Mouse (Mus musculus) lung, embryonic 16.5 days (tissue): ENCODE results near the gene Dao. TPM values are rescaled to one million over a fixed set of nuclear protein-coding genes. Genes with fewer than 3 reads are reported as not detected.

Source experiments
- ATAC-seq: fragments of 200-750 bp; cut with Nextera tagmentation; 2 replicates; pipeline ENCODE4 v1.8.0; 2017; ENCODE audit warnings: low read depth, mild to moderate bottlenecking, moderate library complexity
- H3K27ac ChIP-seq: fragments of 300-500 bp; sonication (generic); 2 replicates; pipeline ENCODE4 v1.5.1; 2014; ENCODE audit warnings: mild to moderate bottlenecking, control low read depth, low read length
- H3K27me3 ChIP-seq: fragments of 300-500 bp; sonication (generic); 2 replicates; pipeline ENCODE4 v1.6.1; 2014; ENCODE audit warnings: low read depth, low read length, mixed read lengths; ENCODE audit not compliant: control insufficient read depth, insufficient read depth
- H3K36me3 ChIP-seq: fragments of 300-500 bp; sonication (generic); 2 replicates; pipeline ENCODE4 v1.6.1; 2014; ENCODE audit warnings: low read length; ENCODE audit not compliant: control insufficient read depth, insufficient read depth
- H3K4me1 ChIP-seq: fragments of 300-500 bp; sonication (generic); replicated peaks from 2 replicates; pipeline ENCODE4 v1.6.1; 2014; ENCODE audit warnings: low read length, mixed read lengths; ENCODE audit not compliant: control insufficient read depth, insufficient read depth
- H3K4me2 ChIP-seq: fragments of 300-500 bp; sonication (generic); 2 replicates; pipeline ENCODE4 v1.6.1; 2014; ENCODE audit warnings: low read depth, low read length, control low read depth
- H3K4me3 ChIP-seq: fragments of 300-500 bp; sonication (generic); 2 replicates; pipeline ENCODE4 v1.5.1; 2014; ENCODE audit warnings: mild to moderate bottlenecking, low read length, control low read depth
- H3K9ac ChIP-seq: fragments of 300-500 bp; sonication (generic); 2 replicates; pipeline ENCODE4 v1.6.1; 2014; ENCODE audit warnings: low read length, control low read depth
- H3K9me3 ChIP-seq: fragments of 300-500 bp; sonication (generic); 2 replicates; pipeline ENCODE4 v1.6.1; 2016; ENCODE audit warnings: low read length; ENCODE audit not compliant: control insufficient read depth
- WGBS: fragments of 180-500 bp; shearing (Covaris S2); extraction: QIAGEN DNeasy Blood & Tissue Kit; methylation state at CpG from one replicate; pipeline ENCODE4 v1.1.7; 2014; 5-methylcytosine and 5-hydroxymethylcytosine counted together
- polyA plus RNA-seq: library from polyadenylated mRNA; unstranded; fragments of >200 nt; fragmentation: Nextera tagmentation; extraction: Ambion mirVana; gene quantifications from 2 replicates; pipeline ENCODE4 v1.2.1, GENCODE M21; 2015

Gene Dao
- polyA plus RNA-seq, 1 experiment from 2014 or later, result not detected

DNA sequence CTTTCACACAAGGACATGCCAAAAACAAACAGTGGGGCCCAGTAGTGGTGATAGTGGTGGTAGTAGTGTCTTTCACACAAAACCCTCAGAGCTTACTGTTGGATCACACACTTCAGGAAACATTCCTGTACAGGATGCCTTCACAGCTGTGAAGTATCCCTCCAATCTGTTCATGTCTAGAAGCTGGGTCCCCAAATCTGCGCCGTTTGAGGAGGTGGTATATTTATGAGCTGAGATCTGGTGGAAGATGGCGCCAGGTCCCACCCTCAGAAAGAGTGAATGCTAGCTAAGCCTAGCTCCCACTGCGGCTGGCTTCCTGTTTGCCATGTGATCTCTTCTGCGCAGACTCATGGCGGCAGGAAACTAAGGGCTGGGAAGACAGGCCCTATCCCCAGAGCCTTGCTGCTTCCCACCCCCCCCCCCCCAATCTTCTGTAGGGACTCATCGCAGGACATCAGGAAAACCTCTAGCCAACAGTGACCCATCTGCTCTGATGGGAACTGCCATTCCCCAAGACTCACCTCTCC lies 37.8 kb upstream of the Dao start:
- no peak overlapping the region for H3K4me3 ChIP-seq
- H3K4me1 ChIP-seq, result peaks cover 8% of the 10 kb centered on the region
- H3K27ac ChIP-seq, result no peak overlapping the region
- no peaks in the 10 kb centered on the region for H3K27me3 ChIP-seq
- H3K36me3 ChIP-seq, result peaks cover 52% of the 10 kb centered on the region
- WGBS, result 85% methylated on average over 7 of the region's 7 CpGs
- no peak for ATAC-seq
- H3K9me3 ChIP-seq, result no peaks in the 10 kb centered on the region
- no peak overlapping the region for H3K4me2 ChIP-seq
- H3K9ac ChIP-seq, result no peak overlapping the region

- no peak for ATAC-seq
- H3K9me3 ChIP-seq, result no peaks in the 10 kb centered on the region
These were observed 36.9 kb upstream of the Dao start for GRCm38 (mm10) chr5:113966452-113967150.

DNA sequence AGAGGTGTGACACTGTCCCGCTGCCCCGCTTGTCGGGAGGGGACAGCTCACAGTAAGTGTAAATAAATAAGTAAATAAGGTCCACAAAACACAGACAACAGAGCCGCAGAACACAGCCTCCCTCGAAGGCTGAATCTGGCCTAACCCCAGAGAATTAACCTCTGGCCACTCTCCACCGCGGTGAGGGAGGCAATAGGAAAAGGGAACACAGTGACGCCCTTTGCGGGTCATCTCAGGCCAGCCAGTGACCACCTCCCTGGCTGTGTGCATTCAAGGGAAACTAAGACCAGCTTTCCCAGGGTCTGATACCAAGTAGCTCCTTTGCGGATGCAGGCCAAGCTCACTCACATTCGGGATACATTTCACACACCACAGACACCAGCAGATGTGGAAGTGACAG lies 35.1 kb upstream of the Dao start:
- no peak for ATAC-seq
- WGBS, result 82% methylated on average over 11 of the region's 11 CpGs

More at GRCm38 (mm10) chr5:113966452-113967150, 36.9 kb upstream of the Dao start:
- H3K27ac ChIP-seq, result no peak overlapping the region
- H3K27me3 ChIP-seq, result no peaks in the 10 kb centered on the region
- WGBS, result 62% methylated on average over 13 of the region's 13 CpGs
- H3K36me3 ChIP-seq, result peaks cover 49% of the 10 kb centered on the region
- H3K4me3 ChIP-seq, result no peak overlapping the region
- H3K4me2 ChIP-seq, result no peak overlapping the region
- no peak overlapping the region for H3K9ac ChIP-seq
- peaks cover 2% of the 10 kb centered on the region for H3K4me1 ChIP-seq

DNA sequence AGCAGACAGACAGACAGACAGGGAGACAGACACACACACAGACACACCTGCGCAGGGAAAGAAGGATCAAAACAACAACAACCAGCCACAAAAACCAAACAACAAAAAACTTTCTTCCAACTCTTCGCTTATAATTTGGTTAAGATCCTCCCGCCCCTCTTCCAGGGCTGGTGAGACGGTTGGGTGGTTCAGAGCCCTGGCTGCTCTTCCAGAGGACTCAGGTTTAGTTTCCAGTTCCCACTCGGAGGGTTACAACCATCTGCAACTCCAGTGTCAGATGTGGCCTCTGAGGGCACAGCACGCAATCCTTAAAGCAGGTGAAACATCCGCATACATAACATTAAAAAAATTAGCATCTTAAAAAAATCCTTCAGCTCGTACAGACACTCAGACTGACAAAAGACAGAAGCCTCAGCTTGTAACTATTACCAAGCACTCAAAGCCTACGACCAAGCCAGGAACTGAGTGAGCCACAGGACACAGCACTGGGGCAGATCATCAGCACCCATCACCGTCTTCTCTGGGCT lies 32.0 kb upstream of the Dao start:
- H3K4me2 ChIP-seq, result no peak overlapping the region
- no peak overlapping the region for H3K9ac ChIP-seq
- peaks cover 41% of the 10 kb centered on the region for H3K4me1 ChIP-seq
- no peak overlapping the region for H3K27ac ChIP-seq
- peaks cover 23% of the 10 kb centered on the region for H3K36me3 ChIP-seq
- H3K4me3 ChIP-seq, result no peak overlapping the region
- no peaks in the 10 kb centered on the region for H3K27me3 ChIP-seq
- 77% methylated on average over 10 of the region's 10 CpGs for WGBS
- no peaks in the 10 kb centered on the region for H3K9me3 ChIP-seq
- no peak for ATAC-seq

More for the DNA sequence above, 35.1 kb upstream of the Dao start:
- Histone ChIP-seq H3K27me3 (no peaks in the 10 kb centered on the region), H3K4me1 (peaks cover 13% of the 10 kb centered on the region), H3K36me3 (peaks cover 48% of the 10 kb centered on the region), H3K9ac (no peak overlapping the region), H3K4me2 (no peak overlapping the region), H3K27ac (no peak overlapping the region), H3K4me3 (no peak overlapping the region), H3K9me3 (no peaks in the 10 kb centered on the region)

DNA sequence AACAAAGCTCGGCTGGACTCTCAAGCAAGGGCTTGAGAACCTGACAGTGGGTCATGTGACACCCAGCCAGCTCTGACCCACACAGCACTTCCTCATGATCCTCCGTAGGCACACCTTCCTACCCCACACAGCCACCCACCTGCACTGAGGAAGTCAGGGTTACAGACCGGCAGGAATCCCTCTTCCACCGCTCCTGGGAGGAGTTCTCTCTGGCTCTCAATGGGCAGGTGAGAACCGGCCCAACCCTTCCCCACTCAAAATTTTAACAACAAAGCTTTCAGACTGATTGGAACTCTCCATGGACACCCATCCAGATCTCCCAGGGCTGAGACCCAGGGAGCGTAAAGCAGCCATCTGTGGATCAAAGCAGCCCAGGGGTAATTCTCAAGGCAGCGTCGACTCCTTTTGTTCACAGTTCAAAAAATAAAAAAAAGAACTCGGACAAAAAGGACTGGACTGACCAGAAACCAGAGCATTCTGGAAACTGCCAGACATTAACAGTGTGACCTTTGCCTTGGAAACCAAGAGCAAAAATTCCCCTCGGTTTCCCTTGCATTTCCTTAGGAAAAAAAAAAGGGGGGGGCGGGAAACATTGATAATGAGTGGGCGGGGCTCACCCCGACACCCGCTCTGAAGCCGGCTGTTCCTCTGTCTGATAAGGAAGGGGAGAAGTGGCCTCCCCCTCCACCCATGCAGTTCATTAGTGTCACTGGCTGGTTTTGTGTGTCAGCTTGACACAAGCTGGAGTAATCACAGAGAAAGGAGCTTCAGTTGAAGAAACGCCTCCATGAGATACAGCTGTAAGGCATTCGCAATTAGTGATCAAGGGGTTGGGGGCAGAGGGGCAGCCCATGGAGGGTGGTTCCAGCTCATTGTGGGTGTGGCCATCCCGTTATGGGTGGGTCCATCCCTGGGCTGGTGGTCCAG lies 30.7 kb upstream of the Dao start:
- Histone ChIP-seq H3K4me2 (peak overlapping the region; percentile 46), H3K27me3 (no peaks in the 10 kb centered on the region), H3K4me1 (peaks cover 55% of the 10 kb centered on the region), H3K27ac (peak overlapping the region; percentile 94), H3K36me3 (peaks cover 14% of the 10 kb centered on the region), H3K9ac (peak overlapping the region; percentile 40), H3K4me3 (peak overlapping the region; percentile 5; the same call in 1 of the 2 replicates), H3K9me3 (no peaks in the 10 kb centered on the region)
- no peak for ATAC-seq
- WGBS, result 18% methylated on average over 18 of the region's 18 CpGs

DNA sequence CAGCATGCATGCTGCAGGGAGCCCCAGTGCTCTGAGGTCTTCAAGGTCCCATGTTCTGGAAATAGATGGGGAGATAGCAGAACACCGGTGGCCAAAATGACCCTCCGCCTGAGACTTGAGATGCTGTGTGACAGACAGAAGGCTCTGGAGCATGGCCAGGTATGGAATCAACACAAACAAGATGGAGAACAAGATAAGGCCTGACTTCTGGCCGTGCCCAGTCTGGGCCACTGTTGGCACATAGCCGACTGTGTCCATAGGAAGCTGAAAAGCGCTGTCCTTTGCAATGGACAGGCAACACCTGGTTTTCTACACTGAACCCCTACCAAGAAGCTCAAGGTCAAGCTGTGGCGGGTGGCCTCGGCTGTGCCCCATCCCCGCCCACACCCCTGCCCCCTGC lies 29.7 kb upstream of the Dao start:
- peaks cover 13% of the 10 kb centered on the region for H3K36me3 ChIP-seq
- ATAC-seq, result no peak
- H3K27ac ChIP-seq, result peak overlapping the region; percentile 94
- 44% methylated on average over 8 of the region's 8 CpGs for WGBS
- peak overlapping the region; percentile 40; the same call in 1 of the 2 replicates for H3K9ac ChIP-seq
- H3K9me3 ChIP-seq, result no peaks in the 10 kb centered on the region
- H3K27me3 ChIP-seq, result no peaks in the 10 kb centered on the region
- H3K4me1 ChIP-seq, result peaks cover 59% of the 10 kb centered on the region
- H3K4me3 ChIP-seq, result peak overlapping the region; percentile 37
- peak overlapping the region; percentile 46 for H3K4me2 ChIP-seq

- Histone ChIP-seq H3K27ac (peak overlapping the region; percentile 94), H3K4me1 (peaks cover 59% of the 10 kb centered on the region), H3K36me3 (peaks cover 5% of the 10 kb centered on the region; the same call in 1 of the 2 replicates), H3K4me2 (peak overlapping the region; percentile 46), H3K4me3 (peak overlapping the region; percentile 37), H3K27me3 (no peaks in the 10 kb centered on the region), H3K9ac (peak overlapping the region; percentile 53), H3K9me3 (no peaks in the 10 kb centered on the region)
- peak; percentile 67 for ATAC-seq
- WGBS, result 40% methylated on average over 15 of the region's 15 CpGs
These were observed 28.9 kb upstream of the Dao start for GRCm38 (mm10) chr5:113974576-113974975.

DNA sequence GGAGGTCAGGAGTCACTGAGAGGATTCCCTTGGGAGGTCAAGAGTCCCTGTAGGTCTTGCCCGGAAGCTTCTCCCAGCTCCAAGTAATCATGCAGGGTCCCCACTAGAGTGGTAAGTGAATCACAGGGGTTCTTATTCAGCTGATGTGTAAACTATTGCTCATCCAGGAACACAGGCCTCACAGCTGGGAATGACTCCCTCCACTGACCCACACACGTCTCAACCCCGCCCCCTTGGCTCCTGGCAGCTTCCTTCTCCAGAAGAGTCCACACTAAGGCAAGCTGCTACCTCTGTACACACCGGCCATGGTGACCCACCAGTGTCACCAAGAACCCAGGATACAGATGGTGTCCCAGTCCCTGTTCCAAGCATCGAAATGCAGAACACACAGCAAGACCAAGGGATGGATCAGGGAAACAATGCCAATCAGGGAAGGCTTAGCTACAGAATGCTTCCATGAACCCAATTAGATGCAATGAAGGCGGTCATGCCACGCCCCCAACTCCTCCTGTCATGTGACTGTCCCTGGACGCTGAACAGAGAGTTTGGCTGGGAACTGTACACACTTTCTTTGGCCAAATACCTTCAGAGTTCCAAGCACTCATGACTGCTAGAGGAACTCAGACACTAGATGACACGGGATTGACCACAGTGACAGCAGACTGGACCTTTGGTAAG lies 27.8 kb upstream of the Dao start:
- Histone ChIP-seq H3K4me3 (no peak overlapping the region), H3K27me3 (no peaks in the 10 kb centered on the region), H3K36me3 (no peaks in the 10 kb centered on the region; the same call in 1 of the 2 replicates), H3K4me2 (no peak overlapping the region; the same call in 1 of the 2 replicates), H3K9ac (no peak overlapping the region), H3K27ac (peak overlapping the region; percentile 94), H3K4me1 (peaks cover 59% of the 10 kb centered on the region), H3K9me3 (no peaks in the 10 kb centered on the region)
- peak; percentile 62 for ATAC-seq
- WGBS, result 31% methylated on average over 9 of the region's 9 CpGs
